ENCODE assay signal across 29 mouse cellular contexts in the genomic region with DNA sequence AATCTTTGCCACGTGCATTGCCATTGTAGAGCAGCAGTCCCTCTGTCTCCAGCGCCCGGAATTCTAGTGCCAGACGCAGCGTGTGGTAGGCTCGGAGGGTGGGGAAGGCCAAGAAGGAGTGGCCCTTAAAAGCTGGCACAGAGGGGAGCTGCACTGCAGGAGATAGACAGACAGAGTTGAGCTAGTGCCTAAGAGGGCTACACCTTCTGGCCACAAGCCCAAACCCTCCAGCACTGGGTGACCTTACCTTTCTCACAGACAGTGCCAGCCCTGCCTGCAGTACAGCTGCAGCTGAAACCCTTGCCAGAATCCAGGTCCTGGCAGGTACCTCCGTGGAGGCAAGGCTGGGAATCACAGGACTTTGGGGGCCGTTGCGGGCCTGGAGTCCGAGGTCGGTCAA. TPM values are rescaled to one million over a fixed set of nuclear protein-coding genes. Genes with fewer than 3 reads are reported as not detected.
DNase-seq lines count a peak whose midpoint lies in the region; ATAC-seq and TF ChIP-seq lines count a peak whose summit lies in the region.
"Had no signal": no experiment of that assay in that cellular context is flagged by ENCODE, and none has a peak within 500 bp of the region (broad histone marks: within the 10 kb centered on the region; RNA-seq: fewer than 3 reads in every experiment).

No protein-coding gene starts in this region.

- peaks cover 99% of the 10 kb centered on the region for H3K36me3 ChIP-seq in heart, embryonic 10.5 days
- peaks cover 99% of the 10 kb centered on the region for H3K36me3 ChIP-seq in heart, postnatal 0 days (replicated peaks; ENCODE audit: control insufficient read depth, insufficient read depth, low read length)
- peaks cover 61% of the 10 kb centered on the region for H3K36me3 ChIP-seq in liver, embryonic 11.5 days (ENCODE audit: control insufficient read depth, insufficient read depth, low read length)

- TF ChIP-seq EP300 in heart, postnatal 0 days (IDR thresholded peaks at IDR 0.05; ENCODE audit: low read depth) = no peak

- no peaks in the 10 kb centered on the region for H3K9me3 ChIP-seq in heart, embryonic 10.5 days
- no peaks in the 10 kb centered on the region for H3K9me3 ChIP-seq in heart, postnatal 0 days (replicated peaks; ENCODE audit: control insufficient read depth, low read length)
- H3K9me3 ChIP-seq in liver, embryonic 11.5 days (ENCODE audit: control insufficient read depth, low read length) = no peaks in the 10 kb centered on the region
- H3K9me3 ChIP-seq: kidney, embryonic 15.5 days; limb, embryonic 13.5 days; liver, embryonic 13.5 days; midbrain, embryonic 10.5 days; midbrain, embryonic 15.5 days; neural tube, embryonic 15.5 days had no signal

- 97% methylated on average over 11 of the region's 11 CpGs for WGBS in heart, embryonic 10.5 days
- 83% methylated on average over 11 of the region's 11 CpGs for WGBS in heart, postnatal 0 days
- WGBS in liver, embryonic 11.5 days = 96% methylated on average over 11 of the region's 11 CpGs

- no peak overlapping the region for H3K4me3 ChIP-seq in heart, embryonic 10.5 days
- H3K4me3 ChIP-seq in heart, postnatal 0 days (ENCODE audit: low read depth, low read length) = no peak overlapping the region
- no peak overlapping the region for H3K4me3 ChIP-seq in liver, embryonic 11.5 days (ENCODE audit: low read depth, low read length)
- H3K4me3 ChIP-seq: kidney, embryonic 15.5 days; limb, embryonic 13.5 days; liver, embryonic 13.5 days; midbrain, embryonic 10.5 days; midbrain, embryonic 15.5 days; neural tube, embryonic 15.5 days had no signal

- peak; percentile 52 for ATAC-seq in heart, postnatal 0 days (ENCODE audit: insufficient read depth, low read depth)
- no peak for ATAC-seq in liver, embryonic 11.5 days (replicated peaks; ENCODE audit: low FRiP score)
- ATAC-seq: forebrain, embryonic 16.5 days; hindbrain, embryonic 16.5 days; midbrain, embryonic 15.5 days had no signal

- no peak for TF ChIP-seq CTCF in heart, postnatal 0 days (IDR thresholded peaks at IDR 0.05; ENCODE audit: low read depth)

- no peaks in the 10 kb centered on the region for H3K4me1 ChIP-seq in heart, embryonic 10.5 days
- no peaks in the 10 kb centered on the region for H3K4me1 ChIP-seq in heart, postnatal 0 days (ENCODE audit: control insufficient read depth, insufficient read depth)
- no peaks in the 10 kb centered on the region for H3K4me1 ChIP-seq in liver, embryonic 11.5 days (replicated peaks; ENCODE audit: control insufficient read depth, insufficient read depth, low read length)
- H3K4me1 ChIP-seq: kidney, embryonic 15.5 days; limb, embryonic 13.5 days; liver, embryonic 13.5 days; midbrain, embryonic 10.5 days; midbrain, embryonic 15.5 days; neural tube, embryonic 15.5 days had no signal

- no peak overlapping the region for H3K4me2 ChIP-seq in heart, postnatal 0 days (ENCODE audit: low read depth, low read length)
- H3K4me2 ChIP-seq in liver, embryonic 11.5 days = no peak overlapping the region
- H3K4me2 ChIP-seq: kidney, embryonic 15.5 days; limb, embryonic 13.5 days; liver, embryonic 13.5 days; midbrain, embryonic 15.5 days; neural tube, embryonic 15.5 days had no signal

- no peak overlapping the region for H3K27ac ChIP-seq in heart, embryonic 10.5 days
- H3K27ac ChIP-seq in heart, postnatal 0 days (ENCODE audit: low read depth) = no peak overlapping the region
- no peak overlapping the region for H3K27ac ChIP-seq in liver, embryonic 11.5 days (ENCODE audit: low read depth, low read length)
- H3K27ac ChIP-seq: kidney, embryonic 15.5 days; limb, embryonic 13.5 days; liver, embryonic 13.5 days; midbrain, embryonic 10.5 days; midbrain, embryonic 15.5 days; neural tube, embryonic 15.5 days; stomach, postnatal 0 days had no signal

- no peaks in the 10 kb centered on the region for H3K27me3 ChIP-seq in heart, embryonic 10.5 days (ENCODE audit: insufficient read depth, poor library complexity, severe bottlenecking)
- H3K27me3 ChIP-seq in heart, postnatal 0 days (ENCODE audit: control insufficient read depth, insufficient read depth, low read length) = no peaks in the 10 kb centered on the region
- H3K27me3 ChIP-seq in liver, embryonic 11.5 days (replicated peaks; ENCODE audit: control insufficient read depth, insufficient read depth, low read length) = no peaks in the 10 kb centered on the region
- H3K27me3 ChIP-seq: kidney, embryonic 15.5 days; limb, embryonic 13.5 days; liver, embryonic 13.5 days; midbrain, embryonic 15.5 days; neural tube, embryonic 15.5 days had no signal

- H3K9ac ChIP-seq in heart, postnatal 0 days (replicated peaks; ENCODE audit: low read depth, low read length) = no peak overlapping the region
- no peak overlapping the region for H3K9ac ChIP-seq in liver, embryonic 11.5 days (ENCODE audit: low read depth, low read length)
- H3K9ac ChIP-seq: kidney, embryonic 15.5 days; limb, embryonic 13.5 days; liver, embryonic 13.5 days; midbrain, embryonic 15.5 days; neural tube, embryonic 15.5 days had no signal

- peak; percentile 73 to 85 for DNase-seq in heart, adult 18-20 months
- no peak for DNase-seq in heart, embryonic 10.5 days (ENCODE audit: low spot score)
- peak; percentile 14 for DNase-seq in urinary bladder, adult 2 months (ENCODE audit: low spot score)
- no peak for DNase-seq in urinary bladder, postnatal 25 days (ENCODE audit: low spot score)
- DNase-seq in heart, postnatal 0 days (ENCODE audit: low spot score) = no peak
- peak; percentile 51 for DNase-seq in heart, postnatal 4 days
- DNase-seq in liver = no peak
- DNase-seq in liver, embryonic 11.5 days (ENCODE audit: low spot score) = no peak
- DNase-seq: adrenal gland, postnatal 36 days; B cell, adult 2 months; cerebellum, adult 8-10 months; cerebellum, postnatal 25 days; gastrocnemius, postnatal 25 days; kidney, adult 18-20 months; kidney, postnatal 4 days; liver, embryonic 13.5 days; lung, adult 2 months; lung, postnatal 10 days; retina, postnatal 1 day; right cerebral cortex, postnatal 25 days; thymus, postnatal 4 days had no signal

RNA-seq across cellular contexts. Expression of gene Agrn, which starts 25.5 kb away (rescaled TPM):
- total RNA-seq in heart, adult 18-20 months (2021) = 10 to 100 TPM; 22.6 to 24.7 TPM
- polyA plus RNA-seq in heart, embryonic 10.5 days (2016; fragmentation: Nextera tagmentation; extraction: Ambion mirVana) = 46.3 and 51.3 TPM in 2 replicates
- polyA plus RNA-seq in urinary bladder, adult 2 months (2012; rRNA removed) = 124 and 139 TPM in 2 replicates
- total RNA-seq in heart, postnatal 0 days (2014; rRNA removed; ENCODE audit: low replicate concordance) = 94.4 and 109 TPM in 2 replicates
- polyA plus RNA-seq in heart, postnatal 0 days (2015; fragmentation: Nextera tagmentation; extraction: Ambion mirVana) = 18.5 and 20.1 TPM in 2 replicates
- total RNA-seq in heart, postnatal 4 days (2021) = 100 to 1,000 TPM; 112 TPM
- polyA plus RNA-seq in liver, embryonic 11.5 days (2014; fragmentation: Nextera tagmentation; extraction: Ambion mirVana) = 31.6 and 35.5 TPM in 2 replicates

RNA-seq across cellular contexts. Expression of gene Isg15, which starts 28.8 kb away (rescaled TPM):
- 1 to 10 TPM; 2.3 to 3.1 TPM for total RNA-seq in heart, adult 18-20 months (2021)
- polyA plus RNA-seq in heart, embryonic 10.5 days (2016; fragmentation: Nextera tagmentation; extraction: Ambion mirVana) = 0.59 TPM in 1 of 2 replicates, not detected in the other
- polyA plus RNA-seq in urinary bladder, adult 2 months (2012; rRNA removed) = 15.0 and 15.6 TPM in 2 replicates
- total RNA-seq in heart, postnatal 0 days (2014; rRNA removed; ENCODE audit: low replicate concordance) = 7.5 and 19.9 TPM in 2 replicates
- 4.5 and 7.0 TPM in 2 replicates for polyA plus RNA-seq in heart, postnatal 0 days (2015; fragmentation: Nextera tagmentation; extraction: Ambion mirVana)
- 1 to 10 TPM; 1.3 to 1.4 TPM for total RNA-seq in heart, postnatal 4 days (2021)
- 0.47 and 0.51 TPM in 2 replicates for polyA plus RNA-seq in liver, embryonic 11.5 days (2014; fragmentation: Nextera tagmentation; extraction: Ambion mirVana)

RNA-seq across cellular contexts. Expression of gene AW011738, which starts 31.3 kb away (rescaled TPM):
- total RNA-seq in heart, adult 18-20 months (2021) = 10 to 100 TPM in 1 of 2 experiments, 1 to 10 TPM in 1; 9.5 to 11.6 TPM
- polyA plus RNA-seq in heart, embryonic 10.5 days (2016; fragmentation: Nextera tagmentation; extraction: Ambion mirVana) = 1.3 and 2.0 TPM in 2 replicates
- polyA plus RNA-seq in urinary bladder, adult 2 months (2012; rRNA removed) = 3.0 and 3.1 TPM in 2 replicates
- total RNA-seq in heart, postnatal 0 days (2014; rRNA removed; ENCODE audit: low replicate concordance) = 5.9 and 6.0 TPM in 2 replicates
- polyA plus RNA-seq in heart, postnatal 0 days (2015; fragmentation: Nextera tagmentation; extraction: Ambion mirVana) = 3.2 and 3.4 TPM in 2 replicates
- 1 to 10 TPM; 7.6 to 7.7 TPM for total RNA-seq in heart, postnatal 4 days (2021)
- 0.08 and 0.73 TPM in 2 replicates for polyA plus RNA-seq in liver, embryonic 11.5 days (2014; fragmentation: Nextera tagmentation; extraction: Ambion mirVana)

RNA-seq across cellular contexts. Expression of gene Rnf223, which starts 41.5 kb away (rescaled TPM):
- total RNA-seq in heart, adult 18-20 months (2021) = under 1 TPM; 0.07 to 0.15 TPM
- 0.27 and 0.55 TPM in 2 replicates for polyA plus RNA-seq in heart, embryonic 10.5 days (2016; fragmentation: Nextera tagmentation; extraction: Ambion mirVana)
- 2.7 and 3.5 TPM in 2 replicates for polyA plus RNA-seq in urinary bladder, adult 2 months (2012; rRNA removed)
- not detected in 2 replicates for total RNA-seq in heart, postnatal 0 days (2014; rRNA removed; ENCODE audit: low replicate concordance)
- polyA plus RNA-seq in heart, postnatal 0 days (2015; fragmentation: Nextera tagmentation; extraction: Ambion mirVana) = not detected in 2 replicates
- total RNA-seq in heart, postnatal 4 days (2021) = under 1 TPM in 1 of 2 experiments, not detected in 1; 0.25 TPM
- 0.16 and 0.30 TPM in 2 replicates for polyA plus RNA-seq in liver, embryonic 11.5 days (2014; fragmentation: Nextera tagmentation; extraction: Ambion mirVana)
- total RNA-seq: gastrocnemius, postnatal 25 days had no signal

RNA-seq across cellular contexts. Expression of gene Perm1, which starts 43.8 kb away (rescaled TPM):
- 100 to 1,000 TPM; 265 to 319 TPM for total RNA-seq in heart, adult 18-20 months (2021)
- polyA plus RNA-seq in heart, embryonic 10.5 days (2016; fragmentation: Nextera tagmentation; extraction: Ambion mirVana) = 0.64 and 1.2 TPM in 2 replicates
- 0.10 and 0.18 TPM in 2 replicates for polyA plus RNA-seq in urinary bladder, adult 2 months (2012; rRNA removed)
- total RNA-seq in heart, postnatal 0 days (2014; rRNA removed; ENCODE audit: low replicate concordance) = 57.5 and 68.3 TPM in 2 replicates
- polyA plus RNA-seq in heart, postnatal 0 days (2015; fragmentation: Nextera tagmentation; extraction: Ambion mirVana) = 35.9 and 42.9 TPM in 2 replicates
- total RNA-seq in heart, postnatal 4 days (2021) = 100 to 1,000 TPM in 1 of 2 experiments, 10 to 100 TPM in 1; 91.2 to 106 TPM
- 0.25 TPM in 2 replicates for polyA plus RNA-seq in liver, embryonic 11.5 days (2014; fragmentation: Nextera tagmentation; extraction: Ambion mirVana)
- polyA plus RNA-seq: liver, embryonic 13.5 days had no signal

Comparison
In these comparisons a context has a peak if more than half of its experiments do, and no peak if none do; other contexts are left out.
1. DNase-seq: peak in heart, adult 18-20 months (2 of 2), urinary bladder, adult 2 months (single experiment) and heart, postnatal 4 days (single experiment); none in heart, embryonic 10.5 days (single experiment), urinary bladder, postnatal 25 days (single experiment), heart, postnatal 0 days (single experiment), liver (single experiment) and liver, embryonic 11.5 days (single experiment).